Mouse (Mus musculus) stomach, postnatal 0 days (tissue): ENCODE results near the gene Nfasc.

ENCODE experiments used
- CTCF ChIP-seq: IDR thresholded peaks from 2 replicates; pipeline ENCODE4 v1.5.1; 2016; ENCODE audit warnings: antibody characterized with exemption, low read depth, mild to moderate bottlenecking, moderate library complexity
- EP300 ChIP-seq: optimal IDR thresholded peaks from 2 replicates; pipeline ENCODE3; 2016; ENCODE audit warnings: antibody characterized with exemption

DNA sequence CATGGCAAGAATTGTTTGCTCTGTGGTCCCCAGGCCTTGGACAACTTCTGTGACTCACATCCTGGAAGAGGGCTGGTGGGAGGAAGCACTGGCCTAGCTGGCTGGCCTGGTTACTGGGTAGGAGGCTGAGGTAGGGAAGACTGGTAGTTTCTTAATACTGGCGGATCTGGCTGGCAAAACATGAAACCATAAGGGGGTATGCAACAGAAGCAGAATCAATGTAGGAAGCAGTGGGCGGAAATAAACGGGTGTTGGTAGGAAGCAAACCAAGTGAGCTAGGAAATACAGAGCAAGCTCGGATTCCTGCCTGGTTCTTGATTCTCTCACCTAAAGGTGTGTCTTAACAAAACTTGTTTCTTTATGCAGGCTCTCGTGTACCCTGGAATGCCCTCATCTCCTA, 149.5 kb downstream of the Nfasc start:
- TF ChIP-seq CTCF, result no peak
- TF ChIP-seq EP300, result no peak
